Mouse (Mus musculus): ENCODE data around the gene Actg2. TPM values are rescaled to one million over a fixed set of nuclear protein-coding genes. Genes with fewer than 3 reads are reported as not detected.

Actg2 gene
- polyA plus RNA-seq, 1 experiment from 2014 or later, result 2.6 TPM

DNA sequence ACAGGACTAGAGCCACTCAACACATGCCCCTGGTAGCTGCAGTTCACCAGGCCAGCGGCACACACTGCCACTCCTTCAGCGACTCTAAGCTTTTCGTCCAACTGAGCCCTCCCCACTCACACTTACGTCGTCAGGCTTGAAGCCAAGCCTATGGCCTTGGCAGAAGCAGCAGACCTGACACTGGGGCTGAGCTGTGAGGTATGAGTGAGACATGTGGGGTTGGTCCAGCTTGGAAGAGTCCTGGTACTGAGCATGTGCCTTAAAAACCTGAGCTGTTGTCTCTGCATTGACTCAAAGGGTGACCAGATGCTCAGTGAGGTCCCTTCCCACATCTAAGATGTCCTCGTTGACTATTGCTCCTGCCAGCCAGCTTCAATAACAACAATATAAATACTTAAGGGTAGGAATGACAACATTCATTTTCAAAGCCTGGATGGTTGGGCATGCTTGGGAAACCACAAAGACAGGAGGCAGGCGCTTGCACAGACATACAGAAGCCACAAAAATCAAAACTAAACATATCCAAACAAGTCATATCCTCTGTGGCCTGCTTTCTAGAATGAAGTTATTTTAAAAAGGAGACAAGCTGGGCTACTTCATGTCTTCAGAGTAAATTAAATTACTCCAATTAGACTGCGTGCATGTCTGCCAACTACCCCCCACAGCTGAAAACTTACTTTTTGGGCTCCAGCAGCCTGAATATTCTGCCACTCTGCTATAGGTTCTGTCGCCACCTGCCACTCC, 39.9 kb downstream of the Actg2 start:
- H3K27me3 ChIP-seq (ENCODE audit: control insufficient read depth, insufficient read depth, low read length), result no peaks in the 10 kb centered on the region
- 90% methylated on average over 9 of the region's 9 CpGs for WGBS
- H3K9ac ChIP-seq (ENCODE audit: low read length), result no peak overlapping the region
- H3K9me3 ChIP-seq (ENCODE audit: control insufficient read depth, low read length), result no peaks in the 10 kb centered on the region
- DNase-seq (ENCODE audit: low spot score, missing footprints) (no peak), ATAC-seq (ENCODE audit: low FRiP score) (no peak)
- H3K4me2 ChIP-seq, result no peak overlapping the region
- H3K4me3 ChIP-seq (ENCODE audit: low read depth, low read length), result no peak overlapping the region
- no peaks in the 10 kb centered on the region for H3K4me1 ChIP-seq (ENCODE audit: control insufficient read depth, insufficient read depth, low read length)
- H3K36me3 ChIP-seq (ENCODE audit: control insufficient read depth, insufficient read depth, low read length), result peaks cover 2% of the 10 kb centered on the region; the same call in 1 of the 2 replicates
- H3K27ac ChIP-seq (ENCODE audit: low read depth, low read length), result no peak overlapping the region

DNA sequence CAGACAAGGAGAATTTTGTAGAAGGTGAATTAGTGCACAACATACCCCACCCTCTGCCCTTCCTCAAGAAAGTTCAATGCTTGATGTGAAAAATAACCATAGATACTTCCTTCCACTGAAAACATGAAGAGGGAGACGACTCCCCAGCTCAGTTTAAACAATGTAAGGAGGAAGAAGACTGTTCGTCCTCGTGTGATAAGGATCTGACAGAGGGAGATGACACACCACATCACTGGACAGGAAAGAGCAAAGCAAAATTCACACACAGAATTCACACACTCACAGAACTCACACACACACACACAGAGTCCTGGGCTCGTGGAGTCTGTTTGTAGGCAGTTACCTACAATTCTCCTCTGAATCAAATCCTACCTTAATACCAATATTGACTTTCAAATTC, 45.4 kb downstream of the Actg2 start:
- no peak overlapping the region for H3K27ac ChIP-seq (ENCODE audit: low read depth, low read length)
- no peak overlapping the region for H3K4me3 ChIP-seq (ENCODE audit: low read depth, low read length)
- H3K9ac ChIP-seq (ENCODE audit: low read length), result no peak overlapping the region
- no peaks in the 10 kb centered on the region for H3K9me3 ChIP-seq (ENCODE audit: control insufficient read depth, low read length)
- H3K4me1 ChIP-seq (ENCODE audit: control insufficient read depth, insufficient read depth, low read length), result no peaks in the 10 kb centered on the region
- DNase-seq (ENCODE audit: low spot score, missing footprints) (no peak), ATAC-seq (ENCODE audit: low FRiP score) (no peak)
- H3K36me3 ChIP-seq (ENCODE audit: control insufficient read depth, insufficient read depth, low read length), result peaks cover 8% of the 10 kb centered on the region; the same call in 1 of the 2 replicates
- WGBS, result 85% methylated on average over 4 of the region's 4 CpGs
- no peak overlapping the region for H3K4me2 ChIP-seq
- H3K27me3 ChIP-seq (ENCODE audit: control insufficient read depth, insufficient read depth, low read length), result no peaks in the 10 kb centered on the region

DNA sequence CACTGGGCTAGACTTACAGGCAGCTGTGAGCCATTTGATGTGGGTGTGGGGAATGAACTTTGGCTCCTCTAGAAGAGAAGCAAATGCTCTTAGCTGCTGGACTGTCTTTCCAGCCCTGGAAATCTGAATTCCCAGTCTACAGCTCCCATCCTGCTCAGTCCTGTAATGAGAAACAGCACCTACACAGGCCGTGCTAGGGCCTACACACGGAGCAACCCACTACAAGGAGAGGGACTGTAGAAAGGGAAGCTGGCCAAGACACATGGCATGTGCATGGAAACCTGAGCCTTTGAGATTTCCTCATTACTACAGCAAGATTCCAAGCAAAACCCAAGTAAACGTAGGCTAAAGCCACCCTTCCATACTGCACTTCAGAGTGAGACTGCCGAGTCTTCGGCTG, 47.9 kb downstream of the Actg2 start:
- no peak overlapping the region for H3K4me3 ChIP-seq (ENCODE audit: low read depth, low read length)
- no peaks in the 10 kb centered on the region for H3K9me3 ChIP-seq (ENCODE audit: control insufficient read depth, low read length)
- no peak overlapping the region for H3K9ac ChIP-seq (ENCODE audit: low read length)
- no peak for ATAC-seq (ENCODE audit: low FRiP score)
- H3K36me3 ChIP-seq (ENCODE audit: control insufficient read depth, insufficient read depth, low read length), result peaks cover 7% of the 10 kb centered on the region; the same call in 1 of the 2 replicates
- H3K4me2 ChIP-seq, result no peak overlapping the region
- H3K4me1 ChIP-seq (ENCODE audit: control insufficient read depth, insufficient read depth, low read length), result no peaks in the 10 kb centered on the region
- H3K27ac ChIP-seq (ENCODE audit: low read depth, low read length), result no peak overlapping the region
- WGBS, result 85% methylated on average over 5 of the region's 5 CpGs
- DNase-seq (ENCODE audit: low spot score, missing footprints), result no peak
- no peaks in the 10 kb centered on the region for H3K27me3 ChIP-seq (ENCODE audit: control insufficient read depth, insufficient read depth, low read length)

DNA sequence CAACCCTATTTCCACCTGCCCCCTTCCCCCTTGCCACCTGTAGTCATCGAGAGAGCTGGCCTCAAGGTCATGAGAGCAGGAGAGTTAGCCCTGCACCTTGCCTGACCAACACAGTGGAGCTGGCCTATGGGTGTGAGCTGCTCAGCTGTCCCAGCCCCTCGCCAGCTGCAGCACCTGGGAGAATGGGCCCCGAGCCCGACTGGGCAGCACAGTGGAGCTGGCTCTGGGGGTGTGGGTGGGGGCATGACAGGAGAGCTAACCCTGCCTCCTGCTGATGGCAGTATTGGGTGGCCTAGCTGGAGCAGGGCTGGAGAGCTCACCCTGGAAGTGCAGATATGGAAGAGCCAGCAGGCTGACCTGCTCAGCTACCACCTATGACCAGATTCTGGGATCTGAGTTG, 48.8 kb downstream of the Actg2 start:
- no peak overlapping the region for H3K27ac ChIP-seq (ENCODE audit: low read depth, low read length)
- H3K36me3 ChIP-seq (ENCODE audit: control insufficient read depth, insufficient read depth, low read length), result peaks cover 7% of the 10 kb centered on the region; the same call in 1 of the 2 replicates
- H3K4me2 ChIP-seq, result no peak overlapping the region
- no peak overlapping the region for H3K9ac ChIP-seq (ENCODE audit: low read length)
- DNase-seq (ENCODE audit: low spot score, missing footprints) (no peak), ATAC-seq (ENCODE audit: low FRiP score) (no peak)
- no peaks in the 10 kb centered on the region for H3K27me3 ChIP-seq (ENCODE audit: control insufficient read depth, insufficient read depth, low read length)
- no peaks in the 10 kb centered on the region for H3K9me3 ChIP-seq (ENCODE audit: control insufficient read depth, low read length)
- H3K4me3 ChIP-seq (ENCODE audit: low read depth, low read length), result no peak overlapping the region
- 89% methylated on average over 4 of the region's 4 CpGs for WGBS
- no peaks in the 10 kb centered on the region for H3K4me1 ChIP-seq (ENCODE audit: control insufficient read depth, insufficient read depth, low read length)

DNA sequence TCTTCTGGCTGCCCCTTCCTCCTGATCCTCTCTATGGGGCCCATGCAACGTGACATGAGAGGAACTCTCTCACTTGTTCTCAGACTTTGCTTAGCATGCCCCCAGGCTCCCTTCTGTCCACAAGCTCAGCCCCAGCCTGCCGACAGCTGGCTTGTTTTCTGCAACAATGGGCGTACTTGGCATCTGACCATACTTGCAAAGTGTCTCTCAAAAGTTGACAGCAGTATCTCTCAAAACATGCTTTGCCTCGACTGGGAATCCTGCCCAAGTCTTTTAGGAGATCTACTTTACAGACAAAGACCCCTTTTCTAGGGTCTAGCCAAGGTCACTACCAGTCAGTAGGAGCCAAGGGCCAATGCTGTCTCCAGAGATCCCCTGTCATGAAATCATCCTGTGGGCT, 50.2 kb downstream of the Actg2 start:
- ATAC-seq (ENCODE audit: low FRiP score), result no peak
- 83% methylated on average over 4 of the region's 4 CpGs for WGBS
- DNase-seq (ENCODE audit: low spot score, missing footprints), result no peak

DNA sequence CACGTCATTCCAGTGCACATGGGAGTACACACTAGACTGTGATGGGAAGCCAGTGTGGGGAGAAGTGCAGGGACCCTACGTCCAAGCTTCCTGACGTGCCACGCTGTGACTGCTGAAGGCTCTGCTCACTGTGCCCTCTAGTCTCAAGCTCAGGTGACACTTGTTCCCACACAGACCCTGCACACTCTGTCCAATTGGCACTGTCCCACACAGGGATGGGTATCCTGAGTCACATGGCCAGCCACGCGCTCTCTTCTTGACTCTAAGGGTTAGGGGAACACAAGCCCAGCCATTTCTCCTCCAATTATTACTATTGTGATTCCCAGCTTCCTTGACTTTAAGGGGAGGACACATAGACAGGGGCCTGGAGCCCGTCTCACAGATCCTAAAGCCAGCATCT, 52.3 kb downstream of the Actg2 start:
- H3K9me3 ChIP-seq (ENCODE audit: control insufficient read depth, low read length), result no peaks in the 10 kb centered on the region
- no peak overlapping the region for H3K4me3 ChIP-seq (ENCODE audit: low read depth, low read length)
- no peak overlapping the region for H3K27ac ChIP-seq (ENCODE audit: low read depth, low read length)
- no peak for ATAC-seq (ENCODE audit: low FRiP score)
- 96% methylated on average over 7 of the region's 7 CpGs for WGBS
- no peaks in the 10 kb centered on the region for H3K27me3 ChIP-seq (ENCODE audit: control insufficient read depth, insufficient read depth, low read length)
- H3K4me2 ChIP-seq, result no peak overlapping the region
- H3K4me1 ChIP-seq (ENCODE audit: control insufficient read depth, insufficient read depth, low read length), result no peaks in the 10 kb centered on the region
- H3K9ac ChIP-seq (ENCODE audit: low read length), result no peak overlapping the region
- DNase-seq (ENCODE audit: low spot score, missing footprints), result no peak
- peaks cover 8% of the 10 kb centered on the region; the same call in 1 of the 2 replicates for H3K36me3 ChIP-seq (ENCODE audit: control insufficient read depth, insufficient read depth, low read length)

More for the DNA sequence above, 50.2 kb downstream of the Actg2 start:
- Histone ChIP-seq H3K9me3 (ENCODE audit: control insufficient read depth, low read length) (no peaks in the 10 kb centered on the region), H3K36me3 (ENCODE audit: control insufficient read depth, insufficient read depth, low read length) (peaks cover 8% of the 10 kb centered on the region; the same call in 1 of the 2 replicates), H3K9ac (ENCODE audit: low read length) (no peak overlapping the region), H3K27ac (ENCODE audit: low read depth, low read length) (no peak overlapping the region), H3K4me1 (ENCODE audit: control insufficient read depth, insufficient read depth, low read length) (no peaks in the 10 kb centered on the region), H3K4me3 (ENCODE audit: low read depth, low read length) (no peak overlapping the region), H3K4me2 (no peak overlapping the region), H3K27me3 (ENCODE audit: control insufficient read depth, insufficient read depth, low read length) (no peaks in the 10 kb centered on the region)

DNA sequence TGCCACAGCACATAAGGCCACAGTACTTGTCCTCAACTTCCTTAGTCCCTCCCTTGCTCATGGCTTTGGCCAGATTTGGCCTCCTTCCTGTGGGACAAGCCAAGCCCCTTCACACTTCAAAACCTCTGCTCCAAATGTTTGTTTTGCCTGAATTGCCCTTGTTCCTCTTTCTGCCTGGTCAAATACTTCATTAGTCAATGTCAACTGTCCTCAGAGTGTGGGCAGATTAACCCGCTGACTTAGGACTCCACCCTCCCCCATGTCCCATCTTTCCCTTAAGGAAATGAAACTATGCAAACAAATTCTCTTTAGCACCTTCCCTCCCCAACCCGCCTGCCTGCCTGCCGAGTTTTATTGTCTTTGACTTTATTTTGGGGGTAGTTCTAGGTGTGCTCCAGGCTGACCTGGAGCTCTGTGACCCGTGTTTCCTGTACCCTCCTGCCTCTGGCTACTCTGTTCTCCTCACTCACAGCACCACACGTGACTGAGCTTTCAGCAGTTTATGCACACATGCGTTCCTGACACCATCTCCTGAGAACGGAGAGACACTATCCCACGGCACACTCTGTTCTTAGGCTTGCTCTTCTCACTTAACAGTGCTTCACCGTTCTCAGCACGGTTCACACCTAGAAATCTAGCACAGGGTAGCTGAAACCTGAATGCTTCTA, 53.5 kb downstream of the Actg2 start:
- no peak overlapping the region for H3K4me2 ChIP-seq
- H3K4me1 ChIP-seq (ENCODE audit: control insufficient read depth, insufficient read depth, low read length), result no peaks in the 10 kb centered on the region
- DNase-seq (ENCODE audit: low spot score, missing footprints), result no peak
- H3K27ac ChIP-seq (ENCODE audit: low read depth, low read length), result no peak overlapping the region
- no peak for ATAC-seq (ENCODE audit: low FRiP score)
- H3K4me3 ChIP-seq (ENCODE audit: low read depth, low read length), result no peak overlapping the region
- no peaks in the 10 kb centered on the region for H3K9me3 ChIP-seq (ENCODE audit: control insufficient read depth, low read length)
- H3K36me3 ChIP-seq (ENCODE audit: control insufficient read depth, insufficient read depth, low read length), result peaks cover 6% of the 10 kb centered on the region; the same call in 1 of the 2 replicates
- H3K9ac ChIP-seq (ENCODE audit: low read length), result no peak overlapping the region
- WGBS, result 84% methylated on average over 10 of the region's 10 CpGs
- no peaks in the 10 kb centered on the region for H3K27me3 ChIP-seq (ENCODE audit: control insufficient read depth, insufficient read depth, low read length)

DNA sequence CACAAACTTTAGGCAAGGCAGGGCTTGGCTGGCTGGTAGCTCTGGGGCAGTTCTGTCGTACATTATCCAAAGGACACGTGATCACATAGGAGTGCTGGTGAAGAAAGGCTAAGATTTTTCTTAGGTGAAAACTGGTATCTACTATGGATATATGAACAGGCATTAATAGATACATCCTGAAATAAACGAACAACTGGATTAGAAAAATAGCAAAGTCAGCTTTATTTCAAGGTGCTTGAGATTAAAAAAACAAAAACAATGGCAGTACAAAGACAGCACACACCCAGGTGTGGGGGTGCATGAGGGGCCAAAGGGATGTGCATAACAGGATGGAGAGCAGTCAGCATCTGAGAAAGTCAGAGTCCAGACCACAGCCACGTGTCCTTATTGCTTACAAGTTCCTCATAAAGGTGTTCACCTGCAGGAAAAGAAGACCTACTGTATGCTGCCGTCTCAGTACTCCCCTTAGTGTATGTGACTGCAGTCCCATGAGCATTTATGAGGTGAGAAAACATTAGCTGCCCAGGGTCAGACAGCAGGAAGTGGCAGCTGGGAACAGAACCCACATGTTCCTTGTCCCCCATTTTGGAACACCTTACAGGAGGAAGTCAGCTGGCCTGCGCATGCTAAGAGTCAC, 55.9 kb downstream of the Actg2 start:
- Histone ChIP-seq H3K27me3 (ENCODE audit: control insufficient read depth, insufficient read depth, low read length) (no peaks in the 10 kb centered on the region), H3K4me2 (no peak overlapping the region)
- ATAC-seq (ENCODE audit: low FRiP score), result no peak

DNA sequence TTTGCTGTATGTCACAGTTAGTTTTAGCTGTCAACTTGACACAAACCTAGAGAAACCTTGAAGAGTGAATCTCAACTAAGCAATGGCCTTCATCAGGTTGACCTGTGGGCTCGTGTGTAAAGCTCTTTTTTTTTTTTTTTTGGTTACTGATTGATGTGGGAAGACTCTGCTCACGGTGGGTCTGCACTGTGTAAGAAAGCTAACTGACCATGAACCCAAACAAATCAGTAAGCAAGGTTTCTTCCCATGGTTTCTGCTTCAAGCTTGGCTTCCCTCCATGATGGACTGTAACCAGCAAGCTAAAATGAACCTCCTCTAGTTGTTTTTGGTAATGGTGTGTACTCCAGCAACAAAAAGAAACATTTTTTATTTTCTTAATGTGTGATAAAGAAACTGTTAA, 56.9 kb downstream of the Actg2 start:
- peaks cover 4% of the 10 kb centered on the region; the same call in 1 of the 2 replicates for H3K36me3 ChIP-seq (ENCODE audit: control insufficient read depth, insufficient read depth, low read length)

More for the DNA sequence above, 55.9 kb downstream of the Actg2 start:
- 89% methylated on average over 6 of the region's 6 CpGs for WGBS
- Histone ChIP-seq H3K4me1 (ENCODE audit: control insufficient read depth, insufficient read depth, low read length) (no peaks in the 10 kb centered on the region), H3K9me3 (ENCODE audit: control insufficient read depth, low read length) (no peaks in the 10 kb centered on the region), H3K36me3 (ENCODE audit: control insufficient read depth, insufficient read depth, low read length) (peaks cover 4% of the 10 kb centered on the region; the same call in 1 of the 2 replicates), H3K27ac (ENCODE audit: low read depth, low read length) (no peak overlapping the region), H3K9ac (ENCODE audit: low read length) (no peak overlapping the region), H3K4me3 (ENCODE audit: low read depth, low read length) (no peak overlapping the region)
- no peak for DNase-seq (ENCODE audit: low spot score, missing footprints)

More for the DNA sequence above, 56.9 kb downstream of the Actg2 start:
- no peaks in the 10 kb centered on the region for H3K27me3 ChIP-seq (ENCODE audit: control insufficient read depth, insufficient read depth, low read length)
- no peaks in the 10 kb centered on the region for H3K4me1 ChIP-seq (ENCODE audit: control insufficient read depth, insufficient read depth, low read length)
- H3K9ac ChIP-seq (ENCODE audit: low read length), result no peak overlapping the region
- no peak overlapping the region for H3K27ac ChIP-seq (ENCODE audit: low read depth, low read length)
- no peak overlapping the region for H3K4me2 ChIP-seq
- 80% methylated on average over 2 of the region's 2 CpGs for WGBS
- no peaks in the 10 kb centered on the region for H3K9me3 ChIP-seq (ENCODE audit: control insufficient read depth, low read length)
- no peak for DNase-seq (ENCODE audit: low spot score, missing footprints)
- no peak for ATAC-seq (ENCODE audit: low FRiP score)
- no peak overlapping the region for H3K4me3 ChIP-seq (ENCODE audit: low read depth, low read length)
